Mouse (Mus musculus) liver, embryonic 14.5 days (tissue): ENCODE data around the gene Ttll1. TPM values are rescaled to one million over a fixed set of nuclear protein-coding genes. Genes with fewer than 3 reads are reported as not detected.

ENCODE experiments used
- ATAC-seq: fragments of 200-750 bp; cut with Nextera tagmentation; 2 replicates; pipeline ENCODE4 v1.8.0; 2017; ENCODE audit warnings: moderate number of reproducible peaks, mild to moderate bottlenecking, moderate library complexity; ENCODE audit not compliant: insufficient read depth
- DNase-seq, 3 experiments: peaks; one replicate each; pipeline ENCODE4 v3.0.0-alpha.2; 2012 to 2013; ENCODE audit warnings: low read depth in 3 of 3, low spot score in 3 of 3
- H3K27ac ChIP-seq: fragments of 300-500 bp; sonication (generic); 2 replicates; pipeline ENCODE4 v1.5.1; 2014; ENCODE audit warnings: moderate library complexity, mild to moderate bottlenecking, control low read depth, inconsistent platforms
- H3K27me3 ChIP-seq: fragments of 300-500 bp; sonication (generic); 2 replicates; pipeline ENCODE4 v1.6.1; 2014; ENCODE audit warnings: mild to moderate bottlenecking, low read length, moderate library complexity; ENCODE audit not compliant: control insufficient read depth, insufficient read depth
- H3K36me3 ChIP-seq: fragments of 300-500 bp; sonication (generic); replicated peaks from 2 replicates; pipeline ENCODE4 v1.6.1; 2014; ENCODE audit warnings: low read depth; ENCODE audit not compliant: control insufficient read depth, insufficient read depth
- H3K4me1 ChIP-seq, 2 experiments: fragments of 200-500 bp in 1 of 2; fragments of 300-500 bp in 1 of 2; sonication (generic) in 1 of 2; replicated peaks; 2 replicates each; pipeline ENCODE4 v1.6.1; 2012 to 2014; ENCODE audit warnings: antibody characterized with exemption in 1 of 2, inconsistent platforms in 1 of 2, low read length in 1 of 2; ENCODE audit not compliant: control insufficient read depth in 2 of 2, insufficient read depth in 2 of 2
- H3K4me2 ChIP-seq: fragments of 300-500 bp; sonication (generic); 2 replicates; pipeline ENCODE4 v1.6.1; 2014; ENCODE audit warnings: low read depth, mild to moderate bottlenecking, control low read depth, moderate library complexity
- H3K4me3 ChIP-seq, 2 experiments: fragments of 200-500 bp in 1 of 2; fragments of 300-500 bp in 1 of 2; sonication (generic) in 1 of 2; 2 replicates each; pipeline ENCODE4 v1.5.1; 2012 to 2014; ENCODE audit warnings: low read depth in 2 of 2, low read length in 2 of 2, mild to moderate bottlenecking in 2 of 2, control low read depth in 1 of 2, inconsistent platforms in 1 of 2, moderate library complexity in 1 of 2; ENCODE audit not compliant: insufficient read depth in 1 of 2
- H3K9ac ChIP-seq: fragments of 300-500 bp; sonication (generic); replicated peaks from 2 replicates; pipeline ENCODE4 v1.6.1; 2014; ENCODE audit warnings: mild to moderate bottlenecking, control low read depth, moderate library complexity
- H3K9me3 ChIP-seq: fragments of 300-500 bp; sonication (generic); 2 replicates; pipeline ENCODE4 v1.6.1; 2016; ENCODE audit warnings: low read length, mixed read lengths; ENCODE audit not compliant: control insufficient read depth
- CTCF ChIP-seq: IDR thresholded peaks from 2 replicates; pipeline ENCODE4 v1.5.1; 2016; ENCODE audit warnings: antibody characterized with exemption, low read depth, control low read depth
- EP300 ChIP-seq: IDR thresholded peaks from 2 replicates; pipeline ENCODE4 v1.6.1; 2016; ENCODE audit warnings: antibody characterized with exemption, low read depth
- WGBS: fragments of 180-500 bp; shearing (Covaris S2); extraction: QIAGEN DNeasy Blood & Tissue Kit; methylation state at CpG from one replicate; pipeline ENCODE4 v1.1.7; 2014; ENCODE audit not compliant: insufficient replicate concordance; 5-methylcytosine and 5-hydroxymethylcytosine counted together
- polyA plus RNA-seq, 2 experiments: library from polyadenylated mRNA; depleted of rRNA in 1 of 2; stranded (reverse) in 1 of 2; unstranded in 1 of 2; fragments of >200 nt; fragmentation: Nextera tagmentation in 1 of 2; extraction: Ambion mirVana in 1 of 2; gene quantifications; 2 replicates each; pipeline versions ENCODE4 v1.2.1 to v1.2.3; 2012 to 2014

The Ttll1 gene
- polyA plus RNA-seq, 2 experiments: 1.9 to 3.5 TPM

DNA sequence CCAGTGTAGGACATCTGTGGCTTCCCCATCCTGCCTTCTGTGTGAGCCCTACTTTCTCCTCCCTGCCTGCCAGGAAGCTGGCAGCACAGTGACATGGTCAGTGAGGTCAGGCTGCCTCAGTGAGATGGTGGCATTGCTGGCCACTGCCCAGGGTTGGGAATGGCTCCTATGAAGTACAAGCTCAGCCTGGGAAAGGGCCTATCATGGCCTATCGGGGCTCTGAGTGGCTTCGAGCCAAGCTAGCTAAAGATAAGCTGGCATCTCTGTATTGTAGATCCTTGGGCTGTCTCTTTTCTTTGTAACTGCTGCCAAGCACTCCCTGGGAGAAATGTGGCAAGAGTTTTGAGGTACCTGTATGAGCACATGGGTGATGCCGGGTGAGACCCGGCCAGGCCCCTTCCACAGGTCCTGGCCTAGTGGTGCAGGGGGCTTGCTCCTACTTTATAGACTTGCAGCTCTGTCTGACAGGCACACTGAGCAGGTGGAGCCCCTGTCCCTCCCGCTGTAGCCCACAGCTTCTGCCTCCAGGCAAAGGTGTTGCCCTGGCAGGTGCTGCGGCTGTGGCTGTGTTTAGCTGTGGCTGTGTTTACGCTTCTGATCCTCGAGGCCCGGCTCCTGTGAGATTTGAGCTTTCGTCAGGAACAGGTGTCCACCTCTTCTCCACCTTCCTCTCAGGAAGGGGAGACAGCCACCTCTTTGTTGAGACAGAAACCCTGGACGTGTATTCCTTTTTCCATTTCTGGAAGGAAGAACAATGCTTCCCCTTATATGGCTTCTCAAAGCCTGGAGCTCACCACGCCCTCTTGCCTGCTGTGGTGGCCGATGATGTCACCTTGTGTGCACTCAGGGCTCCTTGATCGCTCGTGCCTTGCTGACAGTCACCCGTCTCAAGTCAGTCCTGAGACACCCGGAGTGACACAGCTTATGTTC, 24.5 kb upstream of the Ttll1 start:
- Histone ChIP-seq H3K4me3 (no peak overlapping the region), H3K36me3 (no peaks in the 10 kb centered on the region), H3K9me3 (no peaks in the 10 kb centered on the region), H3K27ac (no peak overlapping the region), H3K9ac (no peak overlapping the region), H3K4me1 (0 out of 4 replicates have a peak, but pooled peaks cover 0 to 1% of the 10 kb centered on the region in 2 experiments), H3K27me3 (peaks cover 6% of the 10 kb centered on the region), H3K4me2 (no peak overlapping the region)
- WGBS: 55% methylated on average over 17 of the region's 17 CpGs
- no peak for DNase-seq
- no peak for ATAC-seq
- no peak for TF ChIP-seq EP300
- TF ChIP-seq CTCF: no peak

DNA sequence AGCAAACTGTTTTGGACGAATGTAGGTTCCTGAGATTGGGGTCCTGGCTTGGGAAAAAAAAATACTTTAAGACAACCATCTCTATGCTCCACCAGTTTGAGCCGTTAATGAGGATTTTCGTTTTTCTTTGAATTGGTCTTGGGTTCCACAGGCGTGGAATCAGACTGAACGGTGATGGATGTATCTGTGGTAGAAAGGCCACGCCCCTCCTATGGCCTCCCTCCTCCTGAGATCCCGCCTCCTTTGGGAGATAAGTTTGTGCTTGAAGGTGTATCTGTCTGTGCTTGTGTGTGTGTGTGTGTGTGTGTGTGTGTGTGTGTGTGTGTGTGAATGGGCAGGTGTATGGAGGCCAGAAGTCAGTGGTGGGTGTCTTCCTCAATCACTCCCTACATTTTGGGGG, 21.9 kb upstream of the Ttll1 start:
- TF ChIP-seq CTCF (no peak), EP300 (no peak)
- ATAC-seq: no peak
- H3K27ac ChIP-seq: no peak overlapping the region

DNA sequence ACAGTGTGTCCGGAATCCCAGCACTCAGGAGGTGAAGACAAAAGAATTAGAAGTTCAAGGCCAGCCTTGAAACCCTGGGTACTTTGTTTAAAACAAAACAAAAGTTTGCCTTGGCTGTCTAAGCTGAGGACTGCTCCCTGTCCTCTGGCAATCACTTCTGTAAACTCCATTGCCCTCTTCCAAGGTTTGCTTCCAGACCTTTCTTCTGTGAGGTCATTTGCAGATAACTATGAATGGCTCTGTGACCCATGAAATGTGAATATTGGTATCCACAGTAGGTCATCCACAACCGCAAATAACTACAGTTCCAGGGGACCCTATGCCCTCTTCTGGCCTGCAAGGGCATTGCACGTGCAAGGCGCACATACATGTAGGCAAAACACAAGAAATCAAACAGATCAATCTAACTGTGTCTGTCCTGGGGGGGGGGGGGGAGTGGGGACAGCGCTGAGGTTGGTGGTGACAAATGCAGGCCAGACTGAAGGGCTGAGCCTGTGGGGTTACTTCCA, 21.3 kb upstream of the Ttll1 start:
- Histone ChIP-seq H3K4me3 (no peak overlapping the region), H3K9ac (no peak overlapping the region), H3K4me2 (no peak overlapping the region), H3K36me3 (no peaks in the 10 kb centered on the region), H3K4me1 (no peaks in the 10 kb centered on the region), H3K27me3 (peaks cover 34% of the 10 kb centered on the region), H3K27ac (no peak overlapping the region), H3K9me3 (no peaks in the 10 kb centered on the region)
- 61% methylated on average over 5 of the region's 5 CpGs for WGBS
- TF ChIP-seq EP300 (no peak), CTCF (peak; percentile 74)
- DNase-seq (no peak), ATAC-seq (no peak)

More for the DNA sequence above, 21.9 kb upstream of the Ttll1 start:
- H3K27me3 ChIP-seq: peaks cover 28% of the 10 kb centered on the region
- H3K4me2 ChIP-seq: no peak overlapping the region
- H3K36me3 ChIP-seq: no peaks in the 10 kb centered on the region
- H3K9me3 ChIP-seq: no peaks in the 10 kb centered on the region
- WGBS: 55% methylated on average over 7 of the region's 7 CpGs
- no peak overlapping the region for H3K4me3 ChIP-seq
- DNase-seq: no peak
- H3K4me1 ChIP-seq: no peaks in the 10 kb centered on the region
- H3K9ac ChIP-seq: no peak overlapping the region

DNA sequence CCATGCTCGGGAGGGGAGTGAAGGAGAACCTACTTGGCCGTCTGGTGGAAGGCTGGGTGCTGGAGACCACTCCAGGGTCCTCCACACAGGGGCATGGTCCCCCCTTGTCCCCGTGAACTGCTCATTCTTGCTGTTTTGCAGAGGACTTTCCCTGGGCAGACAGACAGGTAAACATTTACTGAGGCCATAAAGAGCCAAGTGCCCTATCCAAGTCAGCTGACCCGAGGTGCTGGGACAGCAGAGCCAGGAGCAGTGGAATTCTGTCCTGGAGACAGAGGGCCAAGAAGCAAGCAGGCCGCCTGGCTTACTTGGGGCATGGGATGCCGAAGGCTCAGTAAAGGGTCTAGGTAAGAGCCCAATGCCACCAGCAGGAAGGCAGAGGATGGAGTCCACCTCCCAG, 20.0 kb upstream of the Ttll1 start:
- Histone ChIP-seq H3K9me3 (no peaks in the 10 kb centered on the region), H3K9ac (no peak overlapping the region), H3K27ac (no peak overlapping the region), H3K36me3 (no peaks in the 10 kb centered on the region), H3K4me3 (no peak overlapping the region), H3K4me2 (no peak overlapping the region), H3K4me1 (no peaks in the 10 kb centered on the region; a peak in 1 of 4 replicates), H3K27me3 (peaks cover 48% of the 10 kb centered on the region)
- ATAC-seq (no peak), DNase-seq (no peak)
- TF ChIP-seq EP300 (no peak), CTCF (no peak)
- WGBS: 40% methylated on average over 6 of the region's 6 CpGs

DNA sequence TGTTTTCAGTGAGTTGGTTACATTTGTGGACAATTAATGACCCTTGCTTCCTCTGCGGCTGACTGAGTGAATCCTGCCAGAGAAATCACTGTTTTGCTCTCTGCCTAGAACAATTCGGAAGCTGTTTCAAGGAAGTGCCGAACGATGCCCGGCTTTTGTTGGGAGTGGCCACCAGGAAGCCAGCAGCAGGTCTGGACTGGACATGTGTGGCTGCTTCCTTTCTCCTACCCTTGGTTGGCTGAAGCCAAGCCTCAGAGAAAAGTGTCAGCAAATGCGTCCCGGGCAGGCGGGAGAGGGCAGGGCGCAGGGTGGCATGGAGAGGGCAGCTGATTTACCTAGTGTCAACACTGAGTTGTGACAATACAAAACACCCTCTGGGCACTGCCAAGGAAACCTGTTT, 19.5 kb upstream of the Ttll1 start:
- Histone ChIP-seq H3K9ac (no peak overlapping the region), H3K4me3 (no peak overlapping the region), H3K4me2 (no peak overlapping the region), H3K27ac (no peak overlapping the region), H3K4me1 (no peaks in the 10 kb centered on the region; a peak in 1 of 4 replicates), H3K36me3 (no peaks in the 10 kb centered on the region), H3K9me3 (no peaks in the 10 kb centered on the region), H3K27me3 (peaks cover 52% of the 10 kb centered on the region)
- DNase-seq (no peak), ATAC-seq (no peak)
- TF ChIP-seq CTCF (no peak), EP300 (no peak)
- WGBS: 30% methylated on average over 9 of the region's 9 CpGs
